Mouse (Mus musculus) spleen, embryonic (tissue): Measurements from ENCODE around the gene Pnpla3.
"Not testable (repeated sequence)": the region's sequence is repeated elsewhere in the genome, so short reads cannot be mapped to it uniquely, and the experiment has no call there.

Experiments used
- CTCF ChIA-PET: fragments of 350-600 bp; sonication (Branson Sonifier 250); formaldehyde crosslinking; loops from one replicate; lab custom pipeline; 2022; lab: Charles Lee

Gene Pnpla3

DNA sequence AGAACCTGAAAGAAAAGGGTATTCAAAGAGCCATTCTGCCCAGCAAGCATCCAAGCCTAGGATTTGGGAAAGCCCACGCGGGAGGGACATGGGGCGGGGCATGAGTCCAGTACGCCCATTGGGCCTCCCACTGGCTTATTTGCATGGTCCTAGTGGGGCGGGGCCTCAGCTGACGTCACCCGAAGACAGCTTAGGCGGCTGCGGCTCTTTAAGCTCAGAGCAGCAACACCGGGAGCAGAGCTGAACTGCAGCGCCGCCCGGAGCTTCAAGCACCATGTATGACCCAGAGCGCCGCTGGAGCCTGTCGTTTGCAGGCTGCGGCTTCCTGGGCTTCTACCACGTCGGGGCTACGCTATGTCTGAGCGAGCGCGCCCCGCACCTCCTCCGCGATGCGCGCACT is at the start of gene Pnpla3:
TSS of gene Pnpla3 (plus strand) at position 238 of the 400 bp plus-strand sequence.
- CTCF ChIA-PET: no interaction called here

DNA sequence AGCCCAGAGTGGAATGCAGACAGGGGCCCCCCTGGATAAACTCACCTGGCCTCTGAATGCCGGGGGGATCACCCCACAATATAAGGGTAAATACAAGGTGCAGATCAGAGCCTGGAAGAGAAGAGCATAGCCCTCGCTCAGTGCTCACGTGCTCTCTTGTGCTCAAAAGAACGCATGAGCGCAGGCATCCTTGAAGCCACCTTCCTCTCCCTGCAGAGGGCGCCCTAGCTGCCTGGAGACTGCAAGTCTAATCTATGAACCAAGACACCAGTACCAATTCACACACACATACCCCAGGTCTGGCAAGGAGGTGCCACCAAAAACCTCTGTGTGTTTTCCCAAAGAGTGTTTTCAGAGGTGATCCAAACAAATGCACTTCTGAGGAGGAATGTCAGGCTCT is 47.0 kb upstream of the Pnpla3 start:
- CTCF ChIA-PET: no interaction called here

DNA sequence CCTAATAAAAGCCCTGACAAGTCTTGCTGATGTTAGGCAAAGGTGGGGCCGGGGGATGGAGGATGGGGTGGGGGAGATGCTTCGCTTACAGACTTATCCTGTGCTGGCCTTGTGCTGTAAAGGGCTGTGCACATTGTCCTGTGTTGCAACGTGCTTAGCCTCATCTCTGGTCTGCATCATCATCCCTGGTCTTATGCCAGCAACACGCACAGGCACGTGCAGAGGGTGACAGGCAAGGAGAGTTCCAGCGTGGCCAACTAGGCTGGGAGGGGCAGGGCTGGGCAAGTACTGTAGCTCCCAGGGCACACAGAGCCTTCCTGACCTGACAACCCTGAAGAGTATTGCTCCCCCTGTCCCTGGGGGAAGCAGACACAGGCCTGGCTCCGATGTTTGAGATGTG is 46.6 kb upstream of the Pnpla3 start:
- CTCF ChIA-PET: no interaction called here

DNA sequence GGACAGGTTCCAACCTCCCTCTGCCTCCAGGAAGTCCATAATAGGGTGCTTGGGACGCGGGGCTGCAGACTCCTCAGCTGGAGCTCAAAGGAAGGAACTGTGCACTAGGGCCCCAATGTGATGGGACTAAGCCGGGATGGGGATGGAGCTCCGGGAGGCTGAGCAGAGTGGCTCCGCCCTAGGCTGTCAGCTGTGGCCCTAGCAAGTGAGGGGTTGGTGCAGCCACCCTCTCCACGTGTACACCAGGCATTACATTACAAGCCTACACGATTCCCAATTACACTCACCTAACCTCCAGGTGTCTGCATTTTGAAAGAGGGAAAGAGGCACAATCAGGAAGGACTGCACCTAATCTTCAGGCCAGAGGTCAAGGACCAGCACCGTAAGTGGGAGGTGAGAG is 44.6 kb upstream of the Pnpla3 start, which contains the start of gene Pnpla5:
TSS of gene Pnpla5 (minus strand) at position 101 of the 400 bp plus-strand sequence.
- CTCF ChIA-PET: no interaction called here

DNA sequence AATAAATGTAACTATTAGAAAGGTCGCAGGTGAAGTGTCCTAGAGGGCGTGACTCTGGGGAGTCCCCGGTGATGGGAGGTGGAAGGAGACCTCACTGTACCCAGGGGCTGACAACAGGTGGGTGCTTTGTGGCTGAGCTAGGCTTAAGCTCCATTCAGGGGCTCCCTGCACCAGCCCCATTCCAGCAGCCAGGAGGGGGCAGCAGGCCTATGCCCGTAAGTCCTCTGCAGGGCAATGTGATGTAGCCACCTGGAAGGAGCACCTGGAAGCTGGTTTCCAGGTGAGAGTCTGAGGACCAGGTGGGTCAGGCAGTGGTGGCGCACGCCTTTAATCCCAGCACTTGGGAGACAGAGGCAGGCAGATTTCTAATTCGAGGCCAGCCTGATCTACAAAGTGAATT is 43.6 kb upstream of the Pnpla3 start:
- CTCF ChIA-PET: no interaction called here

DNA sequence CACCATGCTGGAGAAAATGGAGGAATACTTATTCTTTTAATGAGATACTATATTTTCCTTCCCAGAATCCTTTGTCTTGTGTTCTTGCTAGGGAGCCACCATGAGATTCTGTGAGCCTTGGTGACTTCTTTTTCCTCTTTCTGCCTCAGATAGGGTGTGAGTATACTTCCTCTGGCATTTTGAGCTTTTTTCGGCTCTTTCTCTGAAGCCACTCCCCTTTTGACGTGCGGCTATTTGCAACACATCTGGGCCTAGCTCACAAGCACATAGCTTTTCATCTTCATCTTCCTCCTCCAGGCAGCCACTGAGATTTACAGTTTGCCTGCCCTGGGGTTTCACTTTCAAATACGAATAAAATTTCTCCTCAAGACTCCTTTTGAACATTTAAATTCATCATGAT is 41.2 kb upstream of the Pnpla3 start:
- CTCF ChIA-PET: no interaction called here

DNA sequence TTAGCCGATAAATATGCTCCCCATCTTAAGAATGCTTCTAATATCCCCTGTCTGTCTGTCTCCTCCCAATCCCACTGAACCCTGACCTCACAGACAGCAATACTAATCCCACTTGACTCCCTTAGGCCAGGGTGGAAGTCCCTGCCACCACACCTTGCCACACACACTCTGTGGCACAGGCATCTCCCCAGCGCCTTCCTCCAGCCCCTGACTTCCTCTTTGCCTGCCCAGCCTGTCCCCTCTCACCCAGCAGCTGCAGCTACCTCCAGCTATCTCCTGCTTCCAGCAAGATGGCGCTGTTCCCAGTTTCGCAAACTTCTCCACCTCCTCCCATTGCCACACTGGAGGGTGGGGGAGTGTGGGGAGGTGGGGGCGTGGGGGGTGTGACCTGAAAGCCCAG is 40.8 kb upstream of the Pnpla3 start:
- CTCF ChIA-PET: no interaction called here

DNA sequence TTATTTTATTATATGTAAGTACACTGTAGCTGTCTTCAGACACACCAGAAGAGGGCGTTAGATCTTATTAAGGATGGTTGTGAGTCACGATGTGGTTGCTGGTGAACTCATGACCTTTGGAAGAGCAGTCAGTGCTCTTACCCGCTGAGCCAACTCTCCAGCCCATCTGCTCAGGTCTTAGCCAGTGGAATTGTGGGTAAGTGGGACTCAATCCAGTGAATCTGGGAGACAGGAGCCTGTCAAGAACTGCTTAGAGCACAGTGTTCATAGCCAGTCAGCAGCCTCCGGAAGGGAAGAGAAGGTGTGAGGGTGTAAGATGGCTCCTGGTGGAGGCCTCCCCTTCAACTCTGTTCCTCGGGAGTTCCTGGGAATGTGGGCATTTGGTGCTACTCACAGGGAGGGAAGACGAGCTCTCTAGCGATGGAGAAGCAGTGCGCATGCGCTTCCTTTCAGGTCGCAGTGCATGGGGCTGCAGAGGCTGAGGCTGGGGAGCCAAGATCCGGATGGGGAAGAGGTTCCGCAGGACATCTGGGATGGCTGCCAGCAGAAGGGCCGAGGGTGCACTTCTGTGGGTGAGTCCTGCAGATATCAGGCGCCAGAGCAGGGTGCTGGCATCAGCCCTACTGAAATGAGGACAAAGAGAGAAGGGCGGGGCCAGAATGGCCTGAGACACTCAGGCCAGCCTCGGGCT is 36.4 kb upstream of the Pnpla3 start:
- CTCF ChIA-PET: interaction anchor here (0.5 kb wide), 1 partner anchor 323 kb away, joined by 3 read pairs; no protein-coding TSS in a partner anchor

DNA sequence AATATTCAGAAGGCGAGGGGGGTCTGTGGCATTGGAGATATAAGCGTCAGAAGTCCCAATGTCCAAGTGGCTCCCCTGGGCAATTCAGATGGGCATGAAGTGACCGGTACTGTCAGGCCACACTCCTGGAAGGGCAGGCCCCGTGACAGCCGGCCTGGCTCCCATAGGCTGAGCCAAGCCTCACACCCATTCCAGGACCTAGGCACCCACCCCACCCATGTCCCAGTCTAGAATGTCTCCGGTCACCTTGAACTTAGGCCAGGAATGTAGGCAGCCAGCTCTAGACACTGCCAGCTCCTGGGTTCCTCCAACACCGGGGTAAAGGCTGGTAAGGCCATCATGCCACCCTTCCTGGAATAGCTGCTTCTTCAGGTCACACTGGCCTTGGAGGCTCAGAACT is 35.7 kb upstream of the Pnpla3 start:
- CTCF ChIA-PET: interaction anchor here (0.5 kb wide), 1 partner anchor 324 kb away, joined by 3 read pairs; no protein-coding TSS in a partner anchor

DNA sequence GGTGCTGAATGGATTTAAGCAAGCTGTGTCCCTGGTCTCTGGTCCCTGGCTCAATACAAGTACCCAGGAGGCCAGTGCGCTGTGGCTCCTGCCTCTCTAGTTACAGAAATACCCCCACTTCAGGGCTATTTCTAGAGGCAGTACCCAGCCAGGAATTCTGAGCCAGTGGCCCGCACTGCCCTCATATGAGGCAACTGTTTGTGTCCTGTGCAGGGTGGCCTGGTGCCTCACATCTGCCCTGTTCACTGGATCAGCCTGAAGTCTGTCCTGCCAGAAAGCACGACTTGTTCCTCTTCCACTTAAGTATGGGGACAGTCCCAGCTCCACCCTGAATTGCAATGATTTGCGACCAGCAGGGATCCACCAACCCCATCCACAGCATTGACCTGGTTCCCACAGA is 34.2 kb upstream of the Pnpla3 start:
- CTCF ChIA-PET: no interaction called here

DNA sequence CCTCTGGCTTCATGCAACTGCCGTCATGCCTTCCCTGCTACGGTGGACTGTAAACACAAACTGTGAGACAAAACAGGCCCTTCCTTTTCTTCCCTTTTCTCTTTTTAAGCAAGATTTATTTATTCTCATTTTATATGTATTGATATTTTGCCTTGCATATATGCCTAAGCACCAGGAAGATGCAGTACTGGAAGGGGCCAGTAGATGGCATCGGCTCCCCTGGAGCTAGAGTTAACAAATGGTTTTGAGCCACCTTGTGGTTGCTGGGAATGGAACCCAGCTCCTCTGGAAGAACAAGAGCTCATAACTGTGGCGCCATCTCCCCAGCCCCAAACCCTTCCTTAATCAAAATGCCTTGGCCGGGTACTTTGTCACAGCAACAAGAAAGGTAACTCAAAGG is 32.2 kb upstream of the Pnpla3 start:
- CTCF ChIA-PET: no interaction called here

DNA sequence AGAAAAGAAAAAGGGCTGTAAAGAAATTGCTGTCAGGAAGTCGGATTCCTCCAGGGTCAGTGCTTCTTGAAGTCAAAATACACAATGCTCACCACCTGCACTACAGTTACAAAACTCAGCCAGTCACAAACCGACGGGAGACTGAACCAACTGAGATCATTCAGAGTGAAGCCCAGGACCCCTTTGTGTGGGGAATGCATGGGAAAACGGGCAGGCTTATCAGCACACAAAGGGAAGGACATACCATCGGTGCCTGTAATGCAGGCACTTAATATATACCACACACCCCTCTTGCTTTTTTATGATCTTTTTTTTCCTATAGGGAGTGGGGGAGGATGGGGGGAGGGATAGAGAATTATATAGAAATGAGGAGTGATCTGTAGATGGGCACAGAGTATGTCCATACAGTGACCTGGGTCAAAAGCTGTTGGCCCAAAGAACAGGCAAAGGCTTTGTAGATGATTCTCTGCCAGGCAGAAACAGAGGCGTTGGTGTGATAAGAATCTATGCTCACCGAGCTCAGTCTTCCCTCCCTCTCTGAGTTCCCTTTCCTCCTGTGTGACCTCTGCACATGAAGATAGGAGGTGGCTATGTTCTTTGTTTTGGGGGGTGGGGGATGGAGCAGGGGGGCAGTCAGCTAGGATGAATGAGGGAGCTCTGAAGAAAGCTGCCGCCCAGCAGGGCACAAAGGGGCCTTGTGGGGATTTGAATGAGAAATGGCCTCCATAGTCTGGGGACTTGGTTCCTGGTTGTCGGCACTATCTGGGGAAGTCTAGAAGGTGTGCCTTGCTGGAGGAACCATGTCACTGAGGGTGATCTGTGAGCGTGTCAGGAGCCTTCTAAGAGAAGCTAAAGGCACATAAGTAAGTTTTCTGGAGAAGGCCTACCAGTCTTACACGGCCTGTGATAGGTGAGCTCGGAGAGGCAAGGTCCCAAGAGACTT is 30.9 kb upstream of the Pnpla3 start:
- CTCF ChIA-PET: no interaction called here

DNA sequence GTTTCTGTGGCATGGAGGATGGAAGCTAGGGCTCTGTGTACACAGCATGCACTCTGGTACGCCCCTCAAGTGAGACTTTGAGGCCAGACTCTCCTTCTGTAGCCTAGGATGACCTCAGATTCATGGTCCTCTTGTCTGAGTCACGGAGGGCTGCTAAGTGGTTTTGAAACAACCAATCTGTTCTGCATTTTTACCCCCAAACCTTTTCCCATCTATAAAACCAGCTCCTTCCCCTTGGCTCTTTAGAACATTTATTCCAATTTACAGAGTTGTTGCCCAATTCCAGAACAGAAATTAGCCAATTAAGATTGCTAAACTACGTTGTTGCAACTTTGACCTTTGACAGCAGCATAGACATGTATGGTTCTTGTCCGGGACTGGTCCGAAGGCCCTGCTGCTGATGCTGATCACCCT is 28.0 kb upstream of the Pnpla3 start:
- CTCF ChIA-PET: no interaction called here

DNA sequence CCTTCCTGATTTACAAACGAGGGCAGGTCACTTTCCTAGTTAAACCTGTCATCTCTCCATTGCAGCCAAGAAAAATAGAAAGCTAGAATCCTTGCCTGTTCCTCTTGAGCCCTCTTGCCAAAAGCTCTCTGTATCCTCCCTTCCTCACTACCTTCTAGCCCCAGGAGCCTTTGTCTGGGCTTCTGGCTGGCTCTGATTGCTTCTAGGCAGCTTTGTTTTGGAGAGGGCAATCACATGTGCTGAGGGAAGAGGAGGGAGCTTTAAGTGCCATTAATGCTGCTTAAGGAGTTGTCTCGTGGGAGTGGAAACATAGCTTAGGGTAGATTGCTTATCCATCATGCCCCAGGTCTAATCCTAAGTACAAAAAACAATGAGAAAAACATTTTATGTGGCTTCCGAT is 27.5 kb upstream of the Pnpla3 start:
- CTCF ChIA-PET: no interaction called here

DNA sequence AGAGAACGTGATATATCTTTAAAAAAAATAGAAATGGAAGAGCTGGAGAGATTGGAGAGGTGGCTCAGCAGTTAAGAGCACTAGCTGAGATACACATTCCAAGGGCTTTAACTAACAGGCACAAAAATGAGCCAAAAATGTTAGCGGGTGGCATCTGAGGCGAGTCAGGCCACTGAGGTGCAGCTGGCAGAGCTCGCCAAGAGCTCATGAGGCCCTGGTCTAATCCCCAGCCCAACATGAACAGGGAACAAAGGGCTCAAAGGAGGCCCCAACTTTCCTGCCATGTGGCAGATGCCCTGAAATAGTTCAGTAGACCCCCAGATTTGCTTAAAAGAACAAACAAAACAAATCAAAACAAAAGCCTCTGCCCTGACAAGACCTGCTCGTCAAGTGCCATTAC is 26.7 kb upstream of the Pnpla3 start:
- CTCF ChIA-PET: interaction anchor here (0.6 kb wide), 1 partner anchor 139 kb away, joined by 3 read pairs; no protein-coding TSS in a partner anchor

DNA sequence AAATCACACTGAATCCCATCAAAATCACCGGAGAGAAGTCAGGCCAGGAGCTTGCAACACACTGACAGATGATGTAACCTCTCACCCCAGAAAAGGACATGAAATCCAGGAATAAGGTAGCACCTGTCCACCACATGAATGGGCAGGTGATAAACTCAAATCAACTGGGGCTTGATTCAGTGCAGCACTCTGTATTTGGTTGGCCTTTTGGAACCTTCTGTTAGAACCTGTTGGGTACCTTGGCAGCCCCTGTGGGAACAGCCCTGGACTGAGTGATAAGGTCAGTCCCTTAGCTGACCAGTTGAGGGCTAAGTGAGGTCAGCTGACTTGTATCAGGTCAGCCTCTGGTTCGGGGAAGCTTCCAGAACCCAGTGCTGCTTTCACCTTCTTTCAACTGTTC is 11.5 kb upstream of the Pnpla3 start:
- CTCF ChIA-PET: no interaction called here

DNA sequence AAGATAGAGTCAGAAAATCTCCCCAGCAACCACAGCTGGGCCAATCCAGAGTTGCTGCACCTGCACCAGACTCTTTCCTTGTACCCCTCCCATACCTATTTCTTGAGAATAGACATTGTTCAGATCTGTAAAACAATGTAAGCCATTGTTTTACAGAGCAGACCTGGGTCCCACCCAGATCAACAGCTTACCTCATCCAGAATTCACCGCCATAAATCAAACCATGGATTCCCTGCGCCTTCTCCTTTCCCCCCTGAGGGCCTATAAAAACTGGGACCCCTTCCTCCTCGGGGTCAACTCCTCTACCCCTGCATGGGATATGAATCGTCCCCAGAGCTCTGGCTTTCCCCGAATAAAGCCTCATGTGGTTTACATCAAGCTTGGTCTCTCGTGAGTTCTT is 10.1 kb upstream of the Pnpla3 start:
- CTCF ChIA-PET: not testable (repeated sequence)

DNA sequence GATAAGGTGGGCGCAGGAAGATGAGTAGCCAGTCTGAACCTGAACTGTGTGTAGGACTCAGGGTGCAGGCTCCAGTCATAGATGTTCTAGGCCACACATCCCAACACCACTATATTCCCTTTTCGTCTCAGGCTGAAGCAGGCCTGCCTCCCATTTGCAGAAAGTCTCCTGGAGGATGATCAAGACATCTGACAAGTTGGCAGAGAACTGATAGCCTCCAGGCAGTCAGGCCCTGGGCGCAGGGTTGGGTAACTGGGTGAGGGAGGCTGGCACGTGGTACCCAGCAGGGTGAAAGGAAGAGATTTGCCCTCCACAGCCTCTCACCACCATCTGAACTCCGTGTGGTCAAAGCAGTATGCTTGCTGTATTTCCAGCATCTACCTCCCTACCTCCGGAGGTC is 5.8 kb upstream of the Pnpla3 start:
- CTCF ChIA-PET: no interaction called here

DNA sequence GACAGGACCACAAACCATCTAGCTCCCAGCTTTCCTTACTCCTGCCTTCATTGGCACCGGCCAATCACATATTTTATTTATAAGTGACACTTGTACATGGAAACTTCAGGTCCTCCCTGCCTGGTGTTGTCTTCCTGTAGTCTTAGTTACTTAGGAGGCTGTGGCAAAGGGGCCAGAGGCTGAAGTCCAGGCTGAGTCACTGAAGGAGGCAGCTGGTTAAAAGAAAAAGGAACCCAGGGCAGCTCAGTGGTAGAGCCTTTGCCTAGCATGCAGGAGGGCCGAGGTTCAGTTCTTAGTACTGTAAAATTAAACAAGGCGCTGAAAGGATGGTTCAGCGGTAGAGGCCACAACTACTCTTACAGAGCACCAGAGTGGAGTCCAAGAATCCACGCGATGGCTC is 819 bp upstream of the Pnpla3 start:
- CTCF ChIA-PET: no interaction called here

DNA sequence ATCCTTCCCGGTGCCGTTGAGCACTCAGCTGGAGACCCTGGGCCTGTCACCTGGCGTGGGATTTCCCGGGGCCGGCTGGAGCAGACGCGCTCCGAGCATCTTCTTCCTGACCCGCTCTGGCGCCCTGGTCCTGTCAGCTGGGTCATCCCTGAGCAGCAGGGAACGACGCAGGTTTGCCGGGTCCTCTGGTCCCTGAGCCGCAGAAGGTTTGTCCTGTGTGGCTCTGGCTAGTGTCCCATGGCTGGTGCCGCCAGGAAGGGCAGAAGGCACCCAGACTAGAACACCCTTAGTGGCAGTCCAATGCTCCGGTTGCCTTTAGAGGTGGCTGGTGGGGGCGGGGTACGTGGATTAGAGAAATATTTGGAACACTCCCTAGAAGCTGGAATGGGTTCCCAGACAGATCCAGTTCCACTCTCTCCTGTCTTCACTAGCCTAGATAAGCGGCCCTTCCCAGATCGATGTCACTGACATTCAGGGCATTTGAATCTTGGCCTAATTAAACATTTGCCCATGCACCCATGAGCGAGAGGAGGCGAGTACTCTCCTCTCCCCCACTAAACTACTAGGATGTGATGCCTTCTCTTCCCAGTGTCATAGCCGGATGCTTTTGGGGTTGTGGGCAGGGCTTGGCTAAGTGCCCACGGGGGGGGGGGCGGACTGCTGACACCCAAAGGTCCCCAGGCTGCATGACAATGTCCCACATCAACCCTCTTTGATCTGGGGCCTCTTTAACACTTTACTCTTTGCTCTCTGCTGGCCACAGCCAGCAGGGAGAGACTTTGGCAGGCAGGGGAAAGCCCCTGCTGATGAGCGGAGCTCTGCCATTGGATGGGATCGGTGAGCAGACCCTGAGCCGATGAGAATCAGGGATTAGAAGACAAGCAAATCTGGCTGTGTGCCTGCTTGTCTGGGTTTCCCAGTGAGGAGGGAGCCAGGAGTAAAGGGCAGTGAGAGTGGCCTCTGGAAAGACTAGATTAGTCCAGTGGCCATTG is 829 bp downstream of the Pnpla3 start:
- CTCF ChIA-PET: no interaction called here

DNA sequence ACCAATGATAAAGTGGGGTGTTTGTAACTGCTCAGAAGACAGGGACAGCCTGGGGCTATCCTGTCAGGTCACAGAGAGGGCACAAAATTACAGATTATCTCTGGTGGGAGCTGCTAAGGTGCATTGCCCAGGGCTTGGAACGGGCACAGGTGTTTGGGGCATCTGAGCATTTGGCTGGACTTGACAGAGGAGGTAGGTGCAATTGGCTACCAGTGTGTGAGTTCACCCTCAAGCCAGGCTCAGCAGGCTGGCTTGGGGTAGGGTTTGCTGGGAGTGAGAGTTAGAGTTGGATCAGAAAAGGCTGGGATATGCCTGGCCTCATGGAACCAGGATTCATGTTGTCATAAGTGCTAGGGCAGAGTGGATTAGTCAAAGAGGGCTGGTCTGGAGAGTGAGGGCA is 1.9 kb downstream of the Pnpla3 start:
- CTCF ChIA-PET: interaction anchor here (0.6 kb wide), 1 partner anchor 61 kb away, joined by 6 read pairs; no protein-coding TSS in a partner anchor
